Mouse (Mus musculus) kidney, adult 10 weeks (tissue): ENCODE data around the gene Kndc1. TPM values are rescaled to one million over a fixed set of nuclear protein-coding genes. Genes with fewer than 3 reads are reported as not detected.

Experiments
- polyA plus RNA-seq: library from polyadenylated mRNA; stranded (reverse); fragments of 350-450 nt; fragmentation: Illumina TruSeq; extraction: RNeasy Lipid Tissue Mini Kit (QIAGEN cat#74804); gene quantifications from one replicate; pipeline ENCODE4 v1.2.3, GENCODE M21; 2014; ENCODE audit warnings: low read depth, low replicate concordance

The Kndc1 gene
- not detected for polyA plus RNA-seq

DNA sequence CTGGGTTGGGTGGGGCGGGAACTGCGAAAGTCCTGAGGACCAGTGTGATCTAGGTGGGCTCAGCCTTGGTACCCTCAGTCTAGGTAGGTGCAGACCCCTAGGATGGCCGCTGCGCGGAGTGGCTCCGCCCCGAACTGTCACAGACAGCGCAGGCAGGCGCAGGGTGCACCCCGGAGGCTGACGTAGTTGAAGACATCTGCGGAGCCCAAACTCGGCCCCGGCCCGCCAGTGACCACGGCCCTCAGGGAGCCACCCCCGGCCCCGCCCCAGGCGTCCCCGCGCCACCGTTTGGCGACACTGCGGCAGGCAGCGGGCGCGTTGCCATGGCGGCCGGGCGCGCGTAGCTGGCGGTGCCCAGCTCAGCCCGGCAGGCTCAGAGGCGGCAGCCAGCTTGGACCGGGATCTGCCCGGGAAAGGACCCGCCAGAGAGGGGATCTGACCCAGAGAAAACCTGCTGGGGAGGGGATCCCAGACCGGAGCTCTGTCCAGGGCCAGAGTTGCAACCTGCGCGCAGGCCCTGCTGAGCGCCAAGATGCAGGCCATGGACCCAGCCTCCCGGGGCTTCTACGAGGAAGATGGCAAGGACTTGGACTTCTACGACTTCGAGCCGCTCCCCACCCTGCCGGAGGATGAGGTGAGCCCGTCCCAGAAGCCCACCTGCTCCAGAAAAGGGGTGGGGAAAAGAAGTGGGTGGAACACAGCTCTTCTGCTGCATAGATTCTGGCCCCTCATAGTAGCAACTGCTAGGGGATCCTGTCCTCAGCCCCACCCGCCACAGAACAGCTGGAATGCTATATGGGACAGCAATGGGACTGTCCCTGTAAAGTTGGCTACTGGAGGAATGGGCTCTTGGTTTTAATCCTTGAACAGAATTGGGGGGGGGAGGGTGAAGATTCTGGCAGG lies at the start of gene Kndc1:
Gene Kndc1 (plus strand): TSS at position 42 of the 903 bp plus-strand sequence.

GRCm38 (mm10) chr7:139943674-139944281 lies 49.3 kb downstream of the Kndc1 start, which contains the start of gene Utf1:
Utf1 (plus strand) TSS chr7:139943789.

GRCm38 (mm10) chr7:139978278-139978892 lies 83.9 kb downstream of the Kndc1 start, which contains the start of gene 6430531B16Rik:
6430531B16Rik (minus strand) TSS chr7:139978755.

Other genes with a start within 250 kb of the Kndc1 start
- not detected for gene Cfap46, start 210.9 kb upstream of the Kndc1 start, polyA plus RNA-seq
- not detected for gene Adgra1, start 60.5 kb upstream of the Kndc1 start, polyA plus RNA-seq
- gene Utf1, start 49.1 kb downstream of the Kndc1 start, polyA plus RNA-seq: not detected
- not detected for gene 6430531B16Rik, start 84.1 kb downstream of the Kndc1 start, polyA plus RNA-seq
- gene Adam8, start 97.9 kb downstream of the Kndc1 start, polyA plus RNA-seq: not detected
- 6.5 TPM for gene Zfp511, start 141.7 kb downstream of the Kndc1 start, polyA plus RNA-seq
- gene Tubgcp2, start 142.0 kb downstream of the Kndc1 start, polyA plus RNA-seq: 11.9 TPM
- gene Msx3, start 154.4 kb downstream of the Kndc1 start, polyA plus RNA-seq: not detected
- not detected for gene Caly, start 187.9 kb downstream of the Kndc1 start, polyA plus RNA-seq
- gene Prap1, start 198.7 kb downstream of the Kndc1 start, polyA plus RNA-seq: not detected
- 53.2 TPM for gene Fuom, start 207.7 kb downstream of the Kndc1 start, polyA plus RNA-seq
- 2.5 TPM for gene Paox, start 221.1 kb downstream of the Kndc1 start, polyA plus RNA-seq
- gene Echs1, start 221.8 kb downstream of the Kndc1 start, polyA plus RNA-seq: 157 TPM
- gene Mtg1, start 242.9 kb downstream of the Kndc1 start, polyA plus RNA-seq: 7.6 TPM